Mouse (Mus musculus): ENCODE measurements around the gene Tax1bp3.

Gene Tax1bp3

GRCm38 (mm10) chr11:73199230-73199712 lies 22.4 kb downstream of the Tax1bp3 start, which contains the start of gene Shpk:
Shpk (plus strand) TSS chr11:73199460.
- peak; percentile 4; the same call in 1 of the 2 replicates for TF ChIP-seq GATA4 (IDR thresholded peaks at IDR 0.05; ENCODE audit: insufficient replicate concordance, low read length)

GRCm38 (mm10) chr11:73199879-73200278 lies 23.0 kb downstream of the Tax1bp3 start:
- peak; percentile 49; the same call in 1 of the 2 replicates for TF ChIP-seq GATA4 (IDR thresholded peaks at IDR 0.05; ENCODE audit: insufficient replicate concordance, low read length)

- TF ChIP-seq GATA4 (IDR thresholded peaks at IDR 0.05; ENCODE audit: insufficient replicate concordance, low read length) = no peak
Measured at GRCm38 (mm10) chr11:73201021-73201420, 24.1 kb downstream of the Tax1bp3 start.

GRCm38 (mm10) chr11:73201597-73201996 lies 24.7 kb downstream of the Tax1bp3 start:
- no peak for TF ChIP-seq GATA4 (IDR thresholded peaks at IDR 0.05; ENCODE audit: insufficient replicate concordance, low read length)

- TF ChIP-seq GATA4 (IDR thresholded peaks at IDR 0.05; ENCODE audit: insufficient replicate concordance, low read length) = no peak
Measured at GRCm38 (mm10) chr11:73203895-73204294, 27.0 kb downstream of the Tax1bp3 start.

GRCm38 (mm10) chr11:73205194-73205593 lies 28.3 kb downstream of the Tax1bp3 start:
- no peak for TF ChIP-seq GATA4 (IDR thresholded peaks at IDR 0.05; ENCODE audit: insufficient replicate concordance, low read length)

- TF ChIP-seq GATA4 (IDR thresholded peaks at IDR 0.05; ENCODE audit: insufficient replicate concordance, low read length) = no peak
Measured at GRCm38 (mm10) chr11:73207621-73208020, 30.7 kb downstream of the Tax1bp3 start.

- no peak for TF ChIP-seq GATA4 (IDR thresholded peaks at IDR 0.05; ENCODE audit: insufficient replicate concordance, low read length)
Measured at GRCm38 (mm10) chr11:73213956-73214355, 37.1 kb downstream of the Tax1bp3 start.

- no peak for TF ChIP-seq GATA4 (IDR thresholded peaks at IDR 0.05; ENCODE audit: insufficient replicate concordance, low read length)
Measured at GRCm38 (mm10) chr11:73219671-73220070, 42.8 kb downstream of the Tax1bp3 start.

GRCm38 (mm10) chr11:73220651-73221050 lies 43.8 kb downstream of the Tax1bp3 start:
- no peak for TF ChIP-seq GATA4 (IDR thresholded peaks at IDR 0.05; ENCODE audit: insufficient replicate concordance, low read length)

- TF ChIP-seq GATA4 (IDR thresholded peaks at IDR 0.05; ENCODE audit: insufficient replicate concordance, low read length) = no peak
Measured at GRCm38 (mm10) chr11:73222846-73223245, 46.0 kb downstream of the Tax1bp3 start.

- TF ChIP-seq GATA4 (IDR thresholded peaks at IDR 0.05; ENCODE audit: insufficient replicate concordance, low read length) = no peak
Measured at GRCm38 (mm10) chr11:73223966-73224365, 47.1 kb downstream of the Tax1bp3 start.

GRCm38 (mm10) chr11:73225856-73226255 lies 49.0 kb downstream of the Tax1bp3 start:
- no peak for TF ChIP-seq GATA4 (IDR thresholded peaks at IDR 0.05; ENCODE audit: insufficient replicate concordance, low read length)

- TF ChIP-seq GATA4 (IDR thresholded peaks at IDR 0.05; ENCODE audit: insufficient replicate concordance, low read length) = no peak
Measured at GRCm38 (mm10) chr11:73228881-73229280, 52.0 kb downstream of the Tax1bp3 start.

GRCm38 (mm10) chr11:73230081-73230480 lies 53.2 kb downstream of the Tax1bp3 start:
- no peak for TF ChIP-seq GATA4 (IDR thresholded peaks at IDR 0.05; ENCODE audit: insufficient replicate concordance, low read length)

GRCm38 (mm10) chr11:73232513-73232912 lies 55.6 kb downstream of the Tax1bp3 start:
- no peak for TF ChIP-seq GATA4 (IDR thresholded peaks at IDR 0.05; ENCODE audit: insufficient replicate concordance, low read length)
